Mouse (Mus musculus) limb, embryonic 15.5 days (tissue): Measurements from ENCODE around the gene Gm8024. TPM values are rescaled to one million over a fixed set of nuclear protein-coding genes. Genes with fewer than 3 reads are reported as not detected.
"Not testable (repeated sequence)": the region's sequence is repeated elsewhere in the genome, so short reads cannot be mapped to it uniquely, and the experiment has no call there.

Experiments used
- ATAC-seq: fragments of 200-750 bp; cut with Nextera tagmentation; 2 replicates; pipeline ENCODE4 v1.8.0; 2017; ENCODE audit warnings: low read depth, moderate TSS enrichment; ENCODE audit not compliant: insufficient number of reproducible peaks, low FRiP score, low TSS enrichment
- H3K27ac ChIP-seq: fragments of 300-500 bp; sonication (generic); 2 replicates; pipeline ENCODE4 v1.5.1; 2015; ENCODE audit warnings: moderate library complexity, mild to moderate bottlenecking, inconsistent platforms
- H3K27me3 ChIP-seq: fragments of 300-500 bp; sonication (generic); 2 replicates; pipeline ENCODE4 v1.6.1; 2015; ENCODE audit warnings: inconsistent platforms
- H3K36me3 ChIP-seq: fragments of 300-500 bp; sonication (generic); 2 replicates; pipeline ENCODE4 v1.6.1; 2015; ENCODE audit warnings: inconsistent platforms
- H3K4me1 ChIP-seq: fragments of 300-500 bp; sonication (generic); 2 replicates; pipeline ENCODE4 v1.6.1; 2015; ENCODE audit warnings: inconsistent platforms
- H3K4me2 ChIP-seq: fragments of 300-500 bp; sonication (generic); 2 replicates; pipeline ENCODE4 v1.6.1; 2015; ENCODE audit warnings: mild to moderate bottlenecking, inconsistent platforms
- H3K4me3 ChIP-seq: fragments of 300-500 bp; sonication (generic); 2 replicates; pipeline ENCODE4 v1.5.1; 2015; ENCODE audit warnings: mild to moderate bottlenecking, inconsistent platforms
- H3K9ac ChIP-seq: fragments of 300-500 bp; sonication (generic); 2 replicates; pipeline ENCODE4 v1.6.1; 2015; ENCODE audit warnings: inconsistent platforms
- H3K9me3 ChIP-seq: fragments of 300-500 bp; sonication (generic); 2 replicates; pipeline ENCODE4 v1.6.1; 2016; ENCODE audit warnings: inconsistent platforms
- WGBS: fragments of 180-500 bp; shearing (Covaris S2); methylation state at CpG from one replicate; pipeline ENCODE4 v1.1.7; 2015; 5-methylcytosine and 5-hydroxymethylcytosine counted together
- polyA plus RNA-seq: library from polyadenylated mRNA; unstranded; fragments of >200 nt; fragmentation: Nextera tagmentation; extraction: Ambion mirVana; gene quantifications from 2 replicates; pipeline ENCODE4 v1.2.1, GENCODE M21; 2015

Gene Gm8024
- not detected in 2 replicates for polyA plus RNA-seq

GRCm38 (mm10) chr14:42524182-42524581 lies at the start of gene Gm8024:
Gene Gm8024 (minus strand): TSS chr14:42524282.
- not testable (repeated sequence) for H3K27ac ChIP-seq, H3K36me3 ChIP-seq, ATAC-seq, H3K4me1 ChIP-seq, H3K4me3 ChIP-seq, H3K9me3 ChIP-seq, H3K27me3 ChIP-seq, H3K9ac ChIP-seq, H3K4me2 ChIP-seq
- 90% methylated on average over 1 of the region's 3 CpGs for WGBS

DNA sequence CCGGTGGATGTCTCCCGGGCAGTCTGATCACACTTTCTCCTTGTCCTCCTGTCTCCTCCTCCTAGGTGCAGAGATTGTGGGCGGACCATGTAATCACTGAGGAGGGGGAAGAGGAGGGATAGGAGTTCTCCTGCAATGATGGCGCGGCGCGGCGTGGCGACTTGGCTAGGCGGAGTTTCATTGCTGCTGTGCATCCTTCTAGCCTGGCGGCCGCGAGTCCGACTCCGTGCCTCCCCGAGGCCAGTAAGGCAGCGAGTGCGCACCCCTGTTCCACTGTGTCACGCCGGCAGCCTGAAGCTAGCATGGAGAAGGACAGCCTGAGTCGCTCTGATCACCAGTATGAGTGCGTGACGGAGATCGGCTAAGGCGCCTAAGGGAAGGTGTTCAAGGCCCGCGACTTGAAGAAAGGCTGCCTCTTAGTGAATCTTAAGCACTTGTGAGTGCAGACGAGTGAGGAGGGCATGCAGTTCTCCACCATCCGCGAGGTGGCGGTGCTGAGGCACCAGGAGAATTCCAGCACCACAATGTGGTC lies 19.2 kb upstream of the Gm8024 start:
- WGBS: 8% methylated on average over 28 of the region's 31 CpGs
- H3K4me3 ChIP-seq, ATAC-seq, H3K27me3 ChIP-seq, H3K9me3 ChIP-seq, H3K27ac ChIP-seq, H3K9ac ChIP-seq, H3K4me1 ChIP-seq, H3K4me2 ChIP-seq, H3K36me3 ChIP-seq: not testable (repeated sequence)

DNA sequence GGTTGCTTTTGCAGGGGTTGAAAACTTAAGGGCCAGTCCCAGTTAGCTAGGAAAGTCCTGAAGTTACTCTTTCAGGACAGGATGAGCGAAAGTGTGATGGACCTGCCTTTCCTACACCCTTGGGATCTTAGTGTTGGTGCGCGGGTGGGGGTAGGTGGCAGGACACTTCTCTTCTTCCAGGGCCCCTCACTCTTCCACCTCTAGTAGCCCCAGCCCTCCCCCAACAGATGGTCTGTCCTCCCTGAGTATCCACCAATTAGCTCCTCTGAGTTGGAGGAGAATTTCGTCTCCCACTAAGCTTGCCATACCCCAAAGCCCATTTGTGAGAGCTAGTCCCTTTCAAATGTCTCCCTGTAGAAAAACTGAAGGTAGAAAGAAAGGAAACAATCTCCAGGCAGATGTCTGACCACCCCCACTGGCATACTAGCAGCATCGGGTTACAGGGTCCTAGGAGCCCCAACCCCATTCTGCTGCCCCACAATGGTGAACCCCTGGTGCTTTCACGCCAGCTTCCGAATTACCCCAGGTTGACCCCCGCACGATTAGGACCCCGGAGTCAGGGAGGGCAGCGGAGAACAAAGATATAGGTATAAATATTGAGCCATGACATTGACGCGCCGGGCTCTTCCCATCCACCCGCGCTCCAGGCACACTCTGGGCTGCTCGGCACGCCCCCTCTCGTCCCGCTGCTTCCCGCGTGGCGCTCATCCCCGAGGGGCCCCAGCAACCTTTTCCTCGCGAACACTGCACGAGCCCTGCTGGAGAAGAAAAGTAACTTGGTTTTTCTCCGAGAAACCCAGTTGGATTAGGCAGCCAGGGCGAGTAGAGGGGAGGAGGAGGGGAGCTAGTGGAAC lies 18.5 kb upstream of the Gm8024 start:
- 16% methylated on average over 23 of the region's 29 CpGs for WGBS
- H3K36me3 ChIP-seq, H3K9me3 ChIP-seq, H3K9ac ChIP-seq, H3K27me3 ChIP-seq, H3K4me3 ChIP-seq, H3K27ac ChIP-seq, H3K4me1 ChIP-seq, H3K4me2 ChIP-seq, ATAC-seq: not testable (repeated sequence)

- not testable (repeated sequence) for H3K4me3 ChIP-seq, H3K27me3 ChIP-seq, ATAC-seq, H3K36me3 ChIP-seq, H3K4me1 ChIP-seq, H3K4me2 ChIP-seq, H3K9ac ChIP-seq, H3K9me3 ChIP-seq, H3K27ac ChIP-seq
- 64% methylated on average over 2 of the region's 3 CpGs for WGBS
These were observed 21.8 kb downstream of the Gm8024 start, which contains the start of gene Gm8020 for GRCm38 (mm10) chr14:42502249-42502648. Gene Gm8020 (minus strand): TSS chr14:42502349.

Other genes with a start within 250 kb of the Gm8024 start
- not detected in 2 replicates for gene Gm9611, start 226.9 kb downstream of the Gm8024 start, polyA plus RNA-seq
- gene Gm7995, start 214.1 kb downstream of the Gm8024 start, polyA plus RNA-seq: not detected in 2 replicates
- gene Gm8005, start 84.6 kb downstream of the Gm8024 start, polyA plus RNA-seq: not detected in 2 replicates
- gene Gm8011, start 60.4 kb downstream of the Gm8024 start, polyA plus RNA-seq: not detected in 2 replicates
- gene Gm8020, start 21.9 kb downstream of the Gm8024 start, polyA plus RNA-seq: not detected in 2 replicates
- gene Gm17124, start 75.6 kb upstream of the Gm8024 start, polyA plus RNA-seq: not detected in 2 replicates
- not detected in 2 replicates for gene Gm3633, start 117.6 kb upstream of the Gm8024 start, polyA plus RNA-seq
- not detected in 2 replicates for gene Gm10378, start 131.7 kb upstream of the Gm8024 start, polyA plus RNA-seq
- not detected in 2 replicates for gene Gm3015, start 244.5 kb upstream of the Gm8024 start, polyA plus RNA-seq